Mouse (Mus musculus) MEL (cell line): ENCODE results near the gene Tmem132d. TPM values are rescaled to one million over a fixed set of nuclear protein-coding genes. Genes with fewer than 3 reads are reported as not detected.

Source experiments
- DNase-seq: peaks from one replicate; pipeline ENCODE4 v3.0.0; 2011; ENCODE audit warnings: low read depth, low spot score
- H3K27ac ChIP-seq: 2 replicates; pipeline ENCODE4 v1.5.1; 2012; ENCODE audit warnings: low read depth, mild to moderate bottlenecking, control low read depth, low read length, moderate library complexity; ENCODE audit not compliant: control insufficient read depth
- H3K27me3 ChIP-seq, 2 experiments: fragments of 150-350 bp in 1 of 2; sonication (generic) in 1 of 2; 2 replicates each; pipeline ENCODE4 v1.6.1; 2012; ENCODE audit warnings: low read length in 2 of 2, mild to moderate bottlenecking in 2 of 2, improper control_type of control experiment in 1 of 2, moderate library complexity in 1 of 2; ENCODE audit not compliant: insufficient read depth in 2 of 2, control insufficient read depth in 1 of 2
- H3K36me3 ChIP-seq, 2 experiments: 2 replicates each; pipeline ENCODE4 v1.6.1; 2012 to 2014; ENCODE audit warnings: low read length in 2 of 2, improper control_type of control experiment in 1 of 2, inconsistent platforms in 1 of 2, mild to moderate bottlenecking in 1 of 2; ENCODE audit not compliant: insufficient read depth in 2 of 2, control insufficient read depth in 1 of 2
- H3K4me1 ChIP-seq, 2 experiments: fragments of 150-350 bp in 1 of 2; sonication (generic) in 1 of 2; 2 replicates each; pipeline ENCODE4 v1.6.1; 2012; ENCODE audit warnings: low read length in 2 of 2, improper control_type of control experiment in 1 of 2, mild to moderate bottlenecking in 1 of 2; ENCODE audit not compliant: insufficient read depth in 2 of 2, control insufficient read depth in 1 of 2
- H3K4me3 ChIP-seq, 2 experiments: fragments of 150-350 bp in 1 of 2; sonication (generic) in 1 of 2; 2 replicates each; pipeline ENCODE4 v1.5.1; 2012; ENCODE audit warnings: low read depth in 2 of 2, low read length in 2 of 2, mild to moderate bottlenecking in 2 of 2, moderate library complexity in 2 of 2, control low read depth in 1 of 2, improper control_type of control experiment in 1 of 2; ENCODE audit not compliant: control insufficient read depth in 1 of 2, insufficient read depth in 1 of 2
- H3K79me2 ChIP-seq: 2 replicates; pipeline ENCODE4 v1.6.1; 2012; ENCODE audit warnings: mild to moderate bottlenecking, low read length, moderate library complexity; ENCODE audit not compliant: control insufficient read depth, poor library complexity, insufficient read depth
- H3K9ac ChIP-seq: 2 replicates; pipeline ENCODE4 v1.6.1; 2012; ENCODE audit warnings: low read depth, mild to moderate bottlenecking, control low read depth, low read length, moderate library complexity; ENCODE audit not compliant: control insufficient read depth, poor library complexity, severe bottlenecking
- H3K9me3 ChIP-seq: fragments of 150-350 bp; sonication (generic); replicated peaks from 2 replicates; pipeline ENCODE4 v1.6.1; 2012; ENCODE audit warnings: mild to moderate bottlenecking, low read length, improper control_type of control experiment, moderate library complexity; ENCODE audit not compliant: insufficient read depth
- CHD2 ChIP-seq: IDR thresholded peaks from 2 replicates; pipeline ENCODE4 v1.6.1; 2011; ENCODE audit warnings: low read length, improper control_type of control experiment
- CTCF ChIP-seq, 3 experiments: IDR thresholded peaks in 2 of 3; conservative IDR thresholded peaks in 1 of 3; 2 replicates each; pipeline ENCODE4 v1.5.1; 2011 to 2012; ENCODE audit warnings: low read length in 3 of 3, low read depth in 2 of 3, mild to moderate bottlenecking in 2 of 3, improper control_type of control experiment in 1 of 3, inconsistent platforms in 1 of 3, mixed read lengths in 1 of 3, moderate library complexity in 1 of 3; ENCODE audit not compliant: control insufficient read depth in 1 of 3, insufficient read depth in 1 of 3, poor library complexity in 1 of 3, severe bottlenecking in 1 of 3
- E2F4 ChIP-seq: IDR thresholded peaks from 2 replicates; pipeline ENCODE4 v1.6.1; 2011; ENCODE audit warnings: low read depth, low read length, improper control_type of control experiment, borderline replicate concordance
- ELF1 ChIP-seq: IDR thresholded peaks from 2 replicates; pipeline ENCODE4 v1.6.1; 2014; ENCODE audit warnings: low read depth, mild to moderate bottlenecking, inconsistent platforms, low read length, improper control_type of control experiment, moderate library complexity
- ETS1 ChIP-seq: IDR thresholded peaks from 2 replicates; pipeline ENCODE4 v1.6.1; 2012; ENCODE audit warnings: low read depth, mild to moderate bottlenecking, inconsistent platforms, low read length, improper control_type of control experiment, moderate library complexity
- GABPA ChIP-seq: IDR thresholded peaks from 2 replicates; pipeline ENCODE4 v1.6.1; 2012; ENCODE audit warnings: low read depth, mild to moderate bottlenecking, inconsistent platforms, low read length, improper control_type of control experiment, moderate library complexity
- JUND ChIP-seq: IDR thresholded peaks from 2 replicates; pipeline ENCODE4 v1.6.1; 2011; ENCODE audit warnings: low read depth, mild to moderate bottlenecking, improper control_type of control experiment, low read length
- KAT2A ChIP-seq: conservative IDR thresholded peaks from 2 replicates; pipeline ENCODE4 v1.6.1; 2012; ENCODE audit warnings: low read depth, low read length, improper control_type of control experiment, inconsistent platforms
- MXI1 ChIP-seq: IDR thresholded peaks from 2 replicates; pipeline ENCODE4 v1.6.1; 2011; ENCODE audit warnings: mild to moderate bottlenecking, low read depth, low read length, improper control_type of control experiment
- MYB ChIP-seq: IDR thresholded peaks from 2 replicates; pipeline ENCODE4 v1.6.1; 2011; ENCODE audit warnings: mild to moderate bottlenecking, low read depth, low read length, improper control_type of control experiment
- MYC ChIP-seq: IDR thresholded peaks from 2 replicates; pipeline ENCODE4 v1.6.1; 2011; ENCODE audit warnings: low read depth, mild to moderate bottlenecking, low read length, improper control_type of control experiment, moderate library complexity
- NELFE ChIP-seq: IDR thresholded peaks from 2 replicates; pipeline ENCODE4 v1.6.1; 2011; ENCODE audit warnings: low read depth, low read length, improper control_type of control experiment
- POLR2AphosphoS5 ChIP-seq: IDR thresholded peaks from 2 replicates; pipeline ENCODE4 v1.6.1; 2012; ENCODE audit warnings: low read depth, borderline replicate concordance, mild to moderate bottlenecking, inconsistent platforms, low read length, moderate library complexity, mixed read lengths
- SIN3A ChIP-seq: IDR thresholded peaks from 2 replicates; pipeline ENCODE4 v1.6.1; 2012; ENCODE audit warnings: low read length, improper control_type of control experiment, inconsistent platforms
- SMC3 ChIP-seq: IDR thresholded peaks from 2 replicates; pipeline ENCODE4 v1.6.1; 2011; ENCODE audit warnings: low read depth, low read length, improper control_type of control experiment
- TAL1 ChIP-seq: IDR thresholded peaks from 2 replicates; pipeline ENCODE4 v1.6.1; 2012; ENCODE audit warnings: mild to moderate bottlenecking, inconsistent platforms, low read length, moderate library complexity, mixed read lengths
- TCF12 ChIP-seq: IDR thresholded peaks from 2 replicates; pipeline ENCODE4 v1.6.1; 2014; ENCODE audit warnings: low read depth, mild to moderate bottlenecking, inconsistent platforms, low read length, improper control_type of control experiment, moderate library complexity
- USF1 ChIP-seq: IDR thresholded peaks from 2 replicates; pipeline ENCODE4 v1.6.1; 2014; ENCODE audit warnings: low read depth, mild to moderate bottlenecking, inconsistent platforms, low read length, improper control_type of control experiment, moderate library complexity
- USF2 ChIP-seq, 2 experiments: IDR thresholded peaks; 2 replicates each; pipeline ENCODE4 v1.6.1; 2011 to 2012; ENCODE audit warnings: improper control_type of control experiment in 2 of 2, low read length in 2 of 2, borderline replicate concordance in 1 of 2, inconsistent platforms in 1 of 2, low read depth in 1 of 2, mild to moderate bottlenecking in 1 of 2; ENCODE audit not compliant: insufficient read depth in 1 of 2
- ZKSCAN1 ChIP-seq: IDR thresholded peaks from 2 replicates; pipeline ENCODE4 v1.6.1; 2012; ENCODE audit warnings: low read depth, mild to moderate bottlenecking, inconsistent platforms, low read length, improper control_type of control experiment, moderate library complexity
- ZMIZ1 ChIP-seq: IDR thresholded peaks from 2 replicates; pipeline ENCODE4 v1.6.1; 2012; ENCODE audit warnings: low read depth, mild to moderate bottlenecking, inconsistent platforms, low read length, improper control_type of control experiment, moderate library complexity
- polyA plus RNA-seq, 2 experiments: library from polyadenylated mRNA; stranded (reverse) in 1 of 2; unstranded in 1 of 2; fragments of >175 nt in 1 of 2; fragments of >200 nt in 1 of 2; gene quantifications; 2 replicates each; pipeline versions ENCODE4 v1.2.1 to v1.2.4; 2012; ENCODE audit warnings: low replicate concordance in 2 of 2, low read depth in 1 of 2; ENCODE audit not compliant: insufficient read length in 2 of 2, insufficient read depth in 1 of 2, missing spikeins in 1 of 2
- total RNA-seq: library from RNA; depleted of rRNA; stranded (reverse); fragments of 300-350 nt; gene quantifications from 2 replicates; pipeline ENCODE4 v1.2.3, GENCODE M21; 2012

The Tmem132d gene
- total and polyA plus RNA-seq, 3 experiments = not detected

DNA sequence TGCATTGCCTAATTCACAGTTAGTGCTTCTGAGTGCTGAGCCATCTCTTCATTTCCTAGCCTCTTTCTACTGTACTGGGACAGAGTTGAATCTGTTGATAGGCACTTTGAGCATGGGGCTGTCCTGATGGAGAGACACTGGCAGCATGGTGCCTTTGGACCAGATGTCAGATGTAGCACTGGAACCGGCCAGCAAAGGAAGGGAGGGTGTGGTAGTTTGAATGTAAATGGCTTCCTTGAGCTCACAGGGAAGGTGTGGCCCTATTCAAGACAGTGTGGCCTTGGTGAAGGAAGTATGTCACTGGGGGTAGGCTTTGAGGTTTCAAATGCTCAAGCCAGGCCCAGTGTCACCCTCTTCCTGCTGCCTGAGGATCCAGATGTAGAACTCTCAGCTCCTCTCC is 602.0 kb downstream of the Tmem132d start:
- H3K4me3 ChIP-seq = no peak overlapping the region
- no peak for TF ChIP-seq NELFE
- no peak for TF ChIP-seq TAL1
- TF ChIP-seq SIN3A = no peak
- no peak for TF ChIP-seq POLR2AphosphoS5
- TF ChIP-seq ETS1 = no peak
- TF ChIP-seq CHD2 = no peak
- no peak for TF ChIP-seq USF2 (IDR thresholded peaks at IDR 0.05; ENCODE audit: borderline replicate concordance in 1 of 2, insufficient read depth in 1 of 2, low read depth in 1 of 2, low read length in 2 of 2)
- no peak for TF ChIP-seq KAT2A
- TF ChIP-seq TCF12 = no peak
- TF ChIP-seq GABPA = no peak
- TF ChIP-seq JUND = no peak
- TF ChIP-seq MYB = no peak
- no peak for TF ChIP-seq ZMIZ1
- no peak for TF ChIP-seq ZKSCAN1
- no peak for TF ChIP-seq ELF1
- TF ChIP-seq MXI1 = no peak
- TF ChIP-seq E2F4 = no peak
- no peaks in the 10 kb centered on the region for H3K79me2 ChIP-seq
- H3K9me3 ChIP-seq = no peaks in the 10 kb centered on the region
- H3K36me3 ChIP-seq = no peaks in the 10 kb centered on the region
- H3K27ac ChIP-seq = no peak overlapping the region
- no peaks in the 10 kb centered on the region for H3K4me1 ChIP-seq
- H3K9ac ChIP-seq = no peak overlapping the region
- no peaks in the 10 kb centered on the region for H3K27me3 ChIP-seq
- DNase-seq = no peak

DNA sequence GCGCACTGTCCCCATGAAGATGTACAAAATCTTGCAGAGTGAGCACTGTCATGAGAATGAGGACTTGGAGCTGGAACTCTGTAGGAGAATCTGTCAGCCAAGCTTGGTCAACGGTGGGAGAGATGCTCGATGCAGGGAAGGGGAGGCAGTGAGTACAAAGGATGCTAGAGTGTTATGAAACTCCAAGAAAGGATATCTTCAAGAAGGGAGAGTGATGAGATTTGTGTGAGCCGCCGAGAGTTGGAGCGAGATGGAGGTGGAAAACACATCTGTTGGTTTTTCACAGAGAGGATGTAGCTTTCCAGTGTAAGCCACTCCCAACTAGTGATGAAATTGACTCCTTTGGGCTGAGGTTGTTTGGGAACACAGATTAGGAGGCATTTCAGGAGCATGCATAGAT is 604.1 kb downstream of the Tmem132d start:
- H3K27me3 ChIP-seq = no peaks in the 10 kb centered on the region
- TF ChIP-seq USF1 = no peak
- TF ChIP-seq MYC = no peak
- no peak for TF ChIP-seq JUND
- TF ChIP-seq CTCF (IDR thresholded peaks at IDR 0.05 in 2 of 3, conservative IDR thresholded peaks at IDR 0.05 in 1 of 3; ENCODE audit: control insufficient read depth in 1 of 3, insufficient read depth in 1 of 3, low read depth in 2 of 3, low read length in 3 of 3, poor library complexity in 1 of 3, severe bottlenecking in 1 of 3) = no peak
- no peak for TF ChIP-seq ETS1
- no peak for TF ChIP-seq SMC3
- TF ChIP-seq, all 39 proteins: peak for 0
- Histone ChIP-seq H3K27ac (no peak overlapping the region), H3K4me3 (no peak overlapping the region), H3K79me2 (no peaks in the 10 kb centered on the region), H3K9me3 (no peaks in the 10 kb centered on the region), H3K9ac (no peak overlapping the region), H3K36me3 (no peaks in the 10 kb centered on the region), H3K4me1 (no peaks in the 10 kb centered on the region)
- DNase-seq = no peak
